Mouse (Mus musculus) lung, adult 2 months (tissue): Measurements from ENCODE around the gene Lingo2. TPM values are rescaled to one million over a fixed set of nuclear protein-coding genes. Genes with fewer than 3 reads are reported as not detected.

Experiments
- DNase-seq: peaks from one replicate; pipeline ENCODE4 v3.0.0; 2022
- H3K4me1 ChIP-seq: fragments of 200-500 bp; 2 replicates; pipeline ENCODE4 v1.6.1; 2011; ENCODE audit warnings: low read length; ENCODE audit not compliant: control insufficient read depth, insufficient read depth
- H3K4me3 ChIP-seq: fragments of 200-500 bp; replicated peaks from 2 replicates; pipeline ENCODE3; 2011; ENCODE audit warnings: low read depth, mild to moderate bottlenecking, control low read depth, low read length; ENCODE audit errors: extremely low read depth
- CTCF ChIP-seq: fragments of 200-500 bp; IDR thresholded peaks from 2 replicates; pipeline ENCODE4 v1.5.1; 2011; ENCODE audit warnings: mild to moderate bottlenecking, low read length, control low read depth; ENCODE audit not compliant: insufficient read depth
- POLR2A ChIP-seq: fragments of 200-500 bp; IDR thresholded peaks from 2 replicates; pipeline ENCODE4 v1.6.1; 2011; ENCODE audit warnings: low read depth, mild to moderate bottlenecking, control low read depth, low read length, borderline replicate concordance; ENCODE audit errors: extremely low read depth
- WGBS: fragments of 180-500 bp; shearing (Covaris S2); methylation state at CpG from one replicate; pipeline ENCODE4 v1.1.7; 2018; 5-methylcytosine and 5-hydroxymethylcytosine counted together
- polyA plus RNA-seq: library from polyadenylated mRNA; depleted of rRNA; stranded (reverse); fragments of >200 nt; gene quantifications from 2 replicates; pipeline ENCODE4 v1.2.3, GENCODE M21; 2012

The Lingo2 gene
- polyA plus RNA-seq, 1 experiment: not detected

- TF ChIP-seq POLR2A: no peak
- no peak for TF ChIP-seq CTCF
- Histone ChIP-seq H3K4me3 (no peak overlapping the region), H3K4me1 (no peaks in the 10 kb centered on the region)
- no peak for DNase-seq
- WGBS: 40% methylated on average over 4 of the region's 4 CpGs
These were observed 937.4 kb downstream of the Lingo2 start for GRCm38 (mm10) chr4:36014181-36014580.

- TF ChIP-seq CTCF (no peak), POLR2A (no peak)
- Histone ChIP-seq H3K4me3 (no peak overlapping the region), H3K4me1 (no peaks in the 10 kb centered on the region)
- 56% methylated on average over 2 of the region's 2 CpGs for whole genome bisulfite sequencing
- DNase-seq: no peak
These were observed 959.4 kb downstream of the Lingo2 start for GRCm38 (mm10) chr4:35992005-35992763.

- no peak for TF ChIP-seq POLR2A
- TF ChIP-seq CTCF: no peak
- WGBS: 82% methylated on average over 6 of the region's 6 CpGs
- DNase-seq: no peak
- no peak overlapping the region for H3K4me3 ChIP-seq
- no peaks in the 10 kb centered on the region for H3K4me1 ChIP-seq
These were observed 965.5 kb downstream of the Lingo2 start for GRCm38 (mm10) chr4:35986012-35986411.

GRCm38 (mm10) chr4:35963532-35963931 is 988.0 kb downstream of the Lingo2 start:
- no peak for TF ChIP-seq POLR2A
- TF ChIP-seq CTCF: no peak
- DNase-seq: no peak
- 77% methylated on average over 4 of the region's 4 CpGs for WGBS

GRCm38 (mm10) chr4:35951894-35952293 is 999.7 kb downstream of the Lingo2 start:
- DNase-seq: no peak
- no peaks in the 10 kb centered on the region for H3K4me1 ChIP-seq
- TF ChIP-seq POLR2A (no peak), CTCF (no peak)

More at GRCm38 (mm10) chr4:35963532-35963931, 988.0 kb downstream of the Lingo2 start:
- no peak overlapping the region for H3K4me3 ChIP-seq
- no peaks in the 10 kb centered on the region for H3K4me1 ChIP-seq

GRCm38 (mm10) chr4:35951251-35951650 is 1000.3 kb downstream of the Lingo2 start:
- TF ChIP-seq POLR2A (no peak), CTCF (no peak)
- H3K4me1 ChIP-seq: no peaks in the 10 kb centered on the region
- WGBS: 82% methylated on average over 3 of the region's 3 CpGs
- DNase-seq: no peak
- no peak overlapping the region for H3K4me3 ChIP-seq

More at GRCm38 (mm10) chr4:35951894-35952293, 999.7 kb downstream of the Lingo2 start:
- no peak overlapping the region for H3K4me3 ChIP-seq

- WGBS: 58% methylated on average over 4 of the region's 4 CpGs
- DNase-seq: no peak
- Histone ChIP-seq H3K4me1 (no peaks in the 10 kb centered on the region), H3K4me3 (no peak overlapping the region)
- TF ChIP-seq CTCF (no peak), POLR2A (no peak)
These were observed 1017.4 kb downstream of the Lingo2 start for GRCm38 (mm10) chr4:35934056-35934661.

- Histone ChIP-seq H3K4me3 (no peak overlapping the region), H3K4me1 (no peaks in the 10 kb centered on the region)
- WGBS: 81% methylated on average over 2 of the region's 2 CpGs
- DNase-seq: no peak
- no peak for TF ChIP-seq POLR2A
- TF ChIP-seq CTCF: no peak
These were observed 1023.8 kb downstream of the Lingo2 start for GRCm38 (mm10) chr4:35927722-35928121.

GRCm38 (mm10) chr4:35917453-35917852 is 1034.1 kb downstream of the Lingo2 start:
- TF ChIP-seq POLR2A (no peak), CTCF (no peak)
- 57% methylated on average over 3 of the region's 3 CpGs for WGBS
- no peak for DNase-seq
- Histone ChIP-seq H3K4me1 (no peaks in the 10 kb centered on the region), H3K4me3 (no peak overlapping the region)
